Mouse (Mus musculus) adrenal gland, postnatal 14 days (tissue): Measurements from ENCODE around the gene Vps36. TPM values are rescaled to one million over a fixed set of nuclear protein-coding genes. Genes with fewer than 3 reads are reported as not detected.

Experiments used
- DNase-seq: peaks from one replicate; pipeline ENCODE4 v3.0.0; 2021; ENCODE audit warnings: mixed read lengths
- long read RNA-seq, 2 experiments: library from polyadenylated mRNA; stranded (forward); transcript quantifications; one replicate each; pipeline ENCODE4 v2.0.0; 2021
- total RNA-seq: library from RNA; stranded (reverse); gene quantifications from 2 replicates; pipeline ENCODE4 v1.2.3, GENCODE M21; 2021

The Vps36 gene
- 31.0 and 34.5 TPM in 2 replicates for total RNA-seq
- long read RNA-seq, experiment 1, transcript Vps36-201 (14 exons, 3,574 nt) = major isoform, 63 of 80 reads
- long read RNA-seq, experiment 1, partial matches to known transcripts = 8 of 80 reads
- long read RNA-seq, experiment 1, other reads (novel, unspliced or antisense) = 8 of 80 reads
- long read RNA-seq, experiment 2, transcript Vps36-201 (14 exons, 3,574 nt) = major isoform, 50 of 58 reads
- long read RNA-seq, experiment 2, partial matches to known transcripts = 7 of 58 reads
- long read RNA-seq, experiment 2, other reads (novel, unspliced or antisense) = 1 of 58 reads

GRCm38 (mm10) chr8:22192660-22193431, at the start of gene Vps36:
TSS of gene Vps36 (plus strand) at chr8:22192809.
- peak; percentile 95 for DNase-seq

GRCm38 (mm10) chr8:22143764-22144491, 48.7 kb upstream of the Vps36 start:
- DNase-seq = no peak

- no peak for DNase-seq
These were observed 46.8 kb upstream of the Vps36 start for GRCm38 (mm10) chr8:22145831-22146230.

- no peak for DNase-seq
These were observed 44.8 kb upstream of the Vps36 start for GRCm38 (mm10) chr8:22147706-22148366.

- no peak for DNase-seq
These were observed 44.3 kb upstream of the Vps36 start for GRCm38 (mm10) chr8:22148367-22148740.

GRCm38 (mm10) chr8:22149643-22150344, 42.8 kb upstream of the Vps36 start:
- DNase-seq = no peak

- peak; percentile 34 for DNase-seq
These were observed 42.3 kb upstream of the Vps36 start for GRCm38 (mm10) chr8:22150345-22150663.

GRCm38 (mm10) chr8:22162206-22162605, 30.4 kb upstream of the Vps36 start:
- DNase-seq = no peak

GRCm38 (mm10) chr8:22164431-22164830, 28.2 kb upstream of the Vps36 start:
- no peak for DNase-seq

- no peak for DNase-seq
These were observed 27.1 kb upstream of the Vps36 start for GRCm38 (mm10) chr8:22165251-22166079.

GRCm38 (mm10) chr8:22166080-22166603, 26.5 kb upstream of the Vps36 start, which contains the start of gene Nek3:
TSS of gene Nek3 (minus strand) at chr8:22166435.
- DNase-seq = peak; percentile 93

- DNase-seq = no peak
These were observed 23.4 kb upstream of the Vps36 start for GRCm38 (mm10) chr8:22169167-22169566.

- DNase-seq = no peak
These were observed 16.6 kb upstream of the Vps36 start for GRCm38 (mm10) chr8:22175966-22176365.

- DNase-seq = no peak
These were observed 7.7 kb upstream of the Vps36 start for GRCm38 (mm10) chr8:22184884-22185283.

- DNase-seq = peak; percentile 96
These were observed 6.9 kb upstream of the Vps36 start, which contains the start of gene Ckap2 for GRCm38 (mm10) chr8:22185431-22186397. TSS of gene Ckap2 (minus strand) at chr8:22185819.

- no peak for DNase-seq
These were observed 912 bp downstream of the Vps36 start for GRCm38 (mm10) chr8:22193432-22194010.

- DNase-seq = no peak
These were observed 5.3 kb downstream of the Vps36 start for GRCm38 (mm10) chr8:22197914-22198313.

GRCm38 (mm10) chr8:22199481-22199880, 6.9 kb downstream of the Vps36 start:
- no peak for DNase-seq

- DNase-seq = no peak
These were observed 14.9 kb downstream of the Vps36 start for GRCm38 (mm10) chr8:22207535-22207934.
